Mouse (Mus musculus): ENCODE data around the gene Spag4. TPM values are rescaled to one million over a fixed set of nuclear protein-coding genes. Genes with fewer than 3 reads are reported as not detected.
"Not testable (repeated sequence)": the region's sequence is repeated elsewhere in the genome, so short reads cannot be mapped to it uniquely, and the experiment has no call there.

Spag4 gene
- total RNA-seq, 2 experiments from 2014 or later, result 0.07 to 0.31 TPM

- ATAC-seq (ENCODE audit: poor library complexity, severe bottlenecking), result no peak
These were observed 27.0 kb downstream of the Spag4 start for GRCm38 (mm10) chr2:156091926-156092325.

- peak; percentile 18; the same call in 1 of the 2 replicates for ATAC-seq (ENCODE audit: poor library complexity, severe bottlenecking)
These were observed 45.8 kb downstream of the Spag4 start for GRCm38 (mm10) chr2:156110627-156111357.

- ATAC-seq (ENCODE audit: poor library complexity, severe bottlenecking), result peak; percentile 99
These were observed 46.5 kb downstream of the Spag4 start, which contains the start of the genes Cpne1 and Rbm12 for GRCm38 (mm10) chr2:156111358-156112079. Gene Cpne1 (minus strand): TSS chr2:156111965. Gene Rbm12 (minus strand): TSS chr2:156111978.

- ATAC-seq (ENCODE audit: poor library complexity, severe bottlenecking), result not testable (repeated sequence)
These were observed 47.1 kb downstream of the Spag4 start for GRCm38 (mm10) chr2:156112080-156112423.

- no peak for ATAC-seq (ENCODE audit: poor library complexity, severe bottlenecking)
These were observed 54.6 kb downstream of the Spag4 start for GRCm38 (mm10) chr2:156119566-156119965.

Other genes starting within 250 kb of the Spag4 start
- 14.4 and 17.5 TPM in 2 replicates for gene BC029722, start 245.7 kb upstream of the Spag4 start, total RNA-seq (2015)
- 12.5 and 14.9 TPM in 2 replicates for gene BC029722, start 245.7 kb upstream of the Spag4 start, total RNA-seq (2017)
- gene Eif6, start 238.2 kb upstream of the Spag4 start, total RNA-seq (2015), result 154 and 164 TPM in 2 replicates
- gene Eif6, start 238.2 kb upstream of the Spag4 start, total RNA-seq (2017), result 31.6 and 60.8 TPM in 2 replicates
- not detected in 2 replicates for gene Fam83c, start 230.3 kb upstream of the Spag4 start, total RNA-seq (2015)
- not detected in 2 replicates for gene Fam83c, start 230.3 kb upstream of the Spag4 start, total RNA-seq (2017)
- 17.4 and 28.7 TPM in 2 replicates for gene Uqcc1, start 134.9 kb upstream of the Spag4 start, total RNA-seq (2015)
- 38.4 and 49.2 TPM in 2 replicates for gene Uqcc1, start 134.9 kb upstream of the Spag4 start, total RNA-seq (2017)
- not detected in 2 replicates for gene Gm15557, start 124.4 kb upstream of the Spag4 start, total RNA-seq (2015)
- gene Gm15557, start 124.4 kb upstream of the Spag4 start, total RNA-seq (2017), result not detected in 2 replicates
- not detected in 2 replicates for gene Gdf5, start 119.8 kb upstream of the Spag4 start, total RNA-seq (2015)
- gene Gdf5, start 119.8 kb upstream of the Spag4 start, total RNA-seq (2017), result not detected in 2 replicates
- gene Cep250, start 108.7 kb upstream of the Spag4 start, total RNA-seq (2015), result 8.9 and 14.5 TPM in 2 replicates
- gene Cep250, start 108.7 kb upstream of the Spag4 start, total RNA-seq (2017), result 37.9 and 38.1 TPM in 2 replicates
- 0.20 and 0.57 TPM in 2 replicates for gene 6430550D23Rik, start 57.2 kb upstream of the Spag4 start, total RNA-seq (2015)
- 0.11 and 0.81 TPM in 2 replicates for gene 6430550D23Rik, start 57.2 kb upstream of the Spag4 start, total RNA-seq (2017)
- 175 and 193 TPM in 2 replicates for gene Ergic3, start 57.1 kb upstream of the Spag4 start, total RNA-seq (2015)
- 35.9 and 54.6 TPM in 2 replicates for gene Ergic3, start 57.1 kb upstream of the Spag4 start, total RNA-seq (2017)
- not detected in 2 replicates for gene Fer1l4, start 12.2 kb upstream of the Spag4 start, total RNA-seq (2015)
- gene Fer1l4, start 12.2 kb upstream of the Spag4 start, total RNA-seq (2017), result not detected in 2 replicates
- 56.5 and 58.3 TPM in 2 replicates for gene Cpne1, start 46.8 kb downstream of the Spag4 start, total RNA-seq (2015)
- gene Cpne1, start 46.8 kb downstream of the Spag4 start, total RNA-seq (2017), result 30.2 and 31.1 TPM in 2 replicates
- gene Rbm12, start 46.8 kb downstream of the Spag4 start, total RNA-seq (2015), result 23.9 and 34.5 TPM in 2 replicates
- gene Rbm12, start 46.8 kb downstream of the Spag4 start, total RNA-seq (2017), result 31.8 and 39.9 TPM in 2 replicates
- gene Gm28036, start 61.9 kb downstream of the Spag4 start, total RNA-seq (2015), result 0.38 and 6.3 TPM in 2 replicates
- gene Gm28036, start 61.9 kb downstream of the Spag4 start, total RNA-seq (2017), result 25.2 and 25.8 TPM in 2 replicates
- gene Romo1, start 78.9 kb downstream of the Spag4 start, total RNA-seq (2015), result 53.8 and 63.6 TPM in 2 replicates
- gene Romo1, start 78.9 kb downstream of the Spag4 start, total RNA-seq (2017), result 10.0 and 11.0 TPM in 2 replicates
- 32.8 and 37.4 TPM in 2 replicates for gene Nfs1, start 79.0 kb downstream of the Spag4 start, total RNA-seq (2015)
- gene Nfs1, start 79.0 kb downstream of the Spag4 start, total RNA-seq (2017), result 21.3 and 22.0 TPM in 2 replicates
- gene Rbm39, start 115.1 kb downstream of the Spag4 start, total RNA-seq (2015), result 443 and 462 TPM in 2 replicates
- gene Rbm39, start 115.1 kb downstream of the Spag4 start, total RNA-seq (2017), result 508 and 552 TPM in 2 replicates
- gene Phf20, start 131.3 kb downstream of the Spag4 start, total RNA-seq (2015), result 25.9 and 34.6 TPM in 2 replicates
- gene Phf20, start 131.3 kb downstream of the Spag4 start, total RNA-seq (2017), result 27.1 and 55.5 TPM in 2 replicates
- gene Cnbd2, start 247.1 kb downstream of the Spag4 start, total RNA-seq (2015), result 3.6 and 6.2 TPM in 2 replicates
- 16.2 and 24.5 TPM in 2 replicates for gene Cnbd2, start 247.1 kb downstream of the Spag4 start, total RNA-seq (2017)
- gene Scand1, start 247.5 kb downstream of the Spag4 start, total RNA-seq (2015), result 5.8 and 11.9 TPM in 2 replicates
- 8.7 and 11.8 TPM in 2 replicates for gene Scand1, start 247.5 kb downstream of the Spag4 start, total RNA-seq (2017)